Mouse (Mus musculus) midbrain, embryonic 12.5 days (tissue): Measurements from ENCODE around the gene Gm3543. TPM values are rescaled to one million over a fixed set of nuclear protein-coding genes. Genes with fewer than 3 reads are reported as not detected.
"Not testable (repeated sequence)": the region's sequence is repeated elsewhere in the genome, so short reads cannot be mapped to it uniquely, and the experiment has no call there.

Source experiments
- ATAC-seq: fragments of 200-750 bp; cut with Nextera tagmentation; 2 replicates; pipeline ENCODE4 v1.8.0; 2017; ENCODE audit warnings: low read depth, moderate TSS enrichment, moderate library complexity; ENCODE audit not compliant: low FRiP score
- H3K27ac ChIP-seq: fragments of 300-500 bp; sonication (generic); replicated peaks from 2 replicates; pipeline ENCODE4 v1.5.1; 2016; ENCODE audit warnings: mild to moderate bottlenecking
- H3K27me3 ChIP-seq: fragments of 300-500 bp; sonication (generic); 2 replicates; pipeline ENCODE4 v1.6.1; 2016; ENCODE audit warnings: mild to moderate bottlenecking
- H3K36me3 ChIP-seq: fragments of 300-500 bp; sonication (generic); 2 replicates; pipeline ENCODE4 v1.6.1; 2016
- H3K4me1 ChIP-seq: fragments of 300-500 bp; sonication (generic); 2 replicates; pipeline ENCODE4 v1.6.1; 2016
- H3K4me2 ChIP-seq: fragments of 300-500 bp; sonication (generic); replicated peaks from 2 replicates; pipeline ENCODE4 v1.6.1; 2016; ENCODE audit warnings: mild to moderate bottlenecking, moderate library complexity
- H3K4me3 ChIP-seq: fragments of 300-500 bp; sonication (generic); 2 replicates; pipeline ENCODE4 v1.5.1; 2016; ENCODE audit warnings: mild to moderate bottlenecking
- H3K9ac ChIP-seq: fragments of 300-500 bp; sonication (generic); replicated peaks from 2 replicates; pipeline ENCODE4 v1.6.1; 2016; ENCODE audit warnings: mild to moderate bottlenecking, moderate library complexity
- H3K9me3 ChIP-seq: fragments of 300-500 bp; sonication (generic); 2 replicates; pipeline ENCODE4 v1.6.1; 2016; ENCODE audit warnings: mild to moderate bottlenecking
- WGBS: fragments of 180-500 bp; shearing (Covaris S2); methylation state at CpG from one replicate; pipeline ENCODE4 v1.1.7; 2016; 5-methylcytosine and 5-hydroxymethylcytosine counted together
- polyA plus RNA-seq: library from polyadenylated mRNA; unstranded; fragments of >200 nt; fragmentation: Nextera tagmentation; extraction: Ambion mirVana; gene quantifications from 2 replicates; pipeline ENCODE4 v1.2.1, GENCODE M21; 2016

The Gm3543 gene
- polyA plus RNA-seq, result not detected in 2 replicates

GRCm38 (mm10) chr14:41983225-41983624 lies at the start of gene Gm3543:
Gene Gm3543, minus strand, starts transcription at chr14:41983325.
- H3K4me2 ChIP-seq, H3K27ac ChIP-seq, H3K9me3 ChIP-seq, H3K4me3 ChIP-seq, H3K9ac ChIP-seq, H3K36me3 ChIP-seq, H3K4me1 ChIP-seq, ATAC-seq, H3K27me3 ChIP-seq: not testable (repeated sequence)
- 64% methylated on average over 1 of the region's 1 CpGs for WGBS

DNA sequence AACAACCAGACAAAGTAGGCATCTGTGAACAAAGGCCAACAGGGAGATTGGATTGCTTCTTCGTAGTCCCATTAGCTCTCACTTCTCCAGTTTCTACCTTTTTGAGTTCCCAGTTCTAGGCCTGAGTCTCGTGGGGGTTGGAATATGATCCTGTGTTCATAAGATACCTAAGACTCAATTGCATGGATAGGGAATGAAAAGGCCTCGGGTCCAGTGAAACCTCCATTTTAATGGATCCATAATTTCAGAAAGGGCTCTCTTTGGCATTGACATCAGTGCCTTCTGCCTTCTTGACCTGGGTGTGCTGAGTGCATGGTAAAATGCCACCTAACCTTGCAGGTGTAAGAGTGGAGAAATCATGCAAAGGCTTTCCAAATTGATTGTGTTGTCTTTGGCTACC lies 14.5 kb downstream of the Gm3543 start:
- not testable (repeated sequence) for H3K4me2 ChIP-seq, ATAC-seq, H3K9ac ChIP-seq, H3K36me3 ChIP-seq, H3K4me1 ChIP-seq, H3K9me3 ChIP-seq, H3K4me3 ChIP-seq, H3K27ac ChIP-seq, H3K27me3 ChIP-seq
- 68% methylated on average over 3 of the region's 3 CpGs for WGBS

- not testable (repeated sequence) for H3K4me1 ChIP-seq, ATAC-seq, H3K27ac ChIP-seq, H3K4me2 ChIP-seq, H3K9me3 ChIP-seq, H3K27me3 ChIP-seq, H3K36me3 ChIP-seq, H3K4me3 ChIP-seq, H3K9ac ChIP-seq
- WGBS, result 72% methylated on average over 1 of the region's 1 CpGs
Observed at GRCm38 (mm10) chr14:41967827-41968226, 15.3 kb downstream of the Gm3543 start, which contains the start of gene Gm6401. Gene Gm6401, minus strand, starts transcription at chr14:41967927.

- not testable (repeated sequence) for H3K36me3 ChIP-seq, H3K27ac ChIP-seq, H3K9ac ChIP-seq, H3K4me3 ChIP-seq, H3K9me3 ChIP-seq, ATAC-seq, H3K4me1 ChIP-seq, H3K27me3 ChIP-seq, H3K4me2 ChIP-seq
- WGBS, result 68% methylated on average over 4 of the region's 4 CpGs
Observed at GRCm38 (mm10) chr14:41964095-41964494, 19.0 kb downstream of the Gm3543 start.

DNA sequence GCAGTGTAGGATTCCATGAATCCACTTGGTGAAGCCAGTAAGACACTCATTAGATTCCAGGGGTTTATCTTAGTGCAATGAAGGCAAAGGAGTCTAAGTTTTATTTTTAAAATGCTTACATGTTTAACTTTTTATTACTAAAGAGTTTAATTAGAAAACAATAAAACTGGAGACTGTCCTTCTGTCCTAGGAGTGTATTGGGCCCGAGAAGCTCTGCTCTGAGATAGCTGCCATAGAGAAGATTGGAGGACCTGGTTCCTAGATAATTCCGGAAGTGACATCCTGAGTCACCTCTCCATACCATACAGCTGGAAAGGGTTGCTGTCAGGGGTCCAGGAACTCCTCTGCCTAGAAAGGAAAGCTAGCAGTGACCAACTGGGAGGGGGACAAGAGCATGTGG lies 39.4 kb downstream of the Gm3543 start, which contains the start of gene 1700024B05Rik:
Gene 1700024B05Rik (plus strand): TSS at position 301 of the 400 bp plus-strand sequence.
- not testable (repeated sequence) for ATAC-seq, H3K4me2 ChIP-seq
- WGBS, result 81% methylated on average over 2 of the region's 2 CpGs

More for the DNA sequence above, 39.4 kb downstream of the Gm3543 start, which contains the start of gene 1700024B05Rik:
- H3K36me3 ChIP-seq, H3K4me1 ChIP-seq, H3K27me3 ChIP-seq, H3K4me3 ChIP-seq, H3K9ac ChIP-seq, H3K9me3 ChIP-seq, H3K27ac ChIP-seq: not testable (repeated sequence)

Other genes with a start within 250 kb of the Gm3543 start
- not detected in 2 replicates for gene Gm7929, start 232.7 kb downstream of the Gm3543 start, polyA plus RNA-seq
- gene Gm47189, start 210.9 kb downstream of the Gm3543 start, polyA plus RNA-seq, result not detected in 2 replicates
- gene Gm7980, start 76.0 kb downstream of the Gm3543 start, polyA plus RNA-seq, result not detected in 2 replicates
- not detected in 2 replicates for gene 1700049E17Rik1, start 58.4 kb downstream of the Gm3543 start, polyA plus RNA-seq
- gene 1700024B05Rik, start 39.3 kb downstream of the Gm3543 start, polyA plus RNA-seq, result not detected in 2 replicates
- not detected in 2 replicates for gene Gm6401, start 15.4 kb downstream of the Gm3543 start, polyA plus RNA-seq
- gene Gm7951, start 134.0 kb upstream of the Gm3543 start, polyA plus RNA-seq, result not detected in 2 replicates
- not detected in 2 replicates for gene Gm17027, start 179.3 kb upstream of the Gm3543 start, polyA plus RNA-seq
- gene Gm3573, start 207.5 kb upstream of the Gm3543 start, polyA plus RNA-seq, result not detected in 2 replicates